ENCODE assay signal across 20 mouse cellular contexts in genomic region chrX:58027631-58028030, GRCm38 (mm10). TPM values are rescaled to one million over a fixed set of nuclear protein-coding genes. Genes with fewer than 3 reads are reported as not detected.
DNase-seq lines count a peak whose midpoint lies in the region; ATAC-seq lines count a peak whose summit lies in the region.
"Had no signal": no experiment of that assay in that cellular context is flagged by ENCODE, and none has a peak within 500 bp of the region (broad histone marks: within the 10 kb centered on the region; RNA-seq: fewer than 3 reads in every experiment).

No protein-coding gene starts in this region.

- WGBS in neural tube, embryonic 13.5 days = 26% methylated on average over 9 of the region's 9 CpGs
- 28% methylated on average over 9 of the region's 9 CpGs for WGBS in neural tube, embryonic 15.5 days
- WGBS in hindbrain, embryonic 13.5 days = 16% methylated on average over 9 of the region's 9 CpGs
- WGBS in midbrain, embryonic 10.5 days = 20% methylated on average over 9 of the region's 9 CpGs
- 13% methylated on average over 9 of the region's 9 CpGs for WGBS in liver, embryonic 11.5 days

- no peak for ATAC-seq in neural tube, embryonic 13.5 days (ENCODE audit: low read depth)
- ATAC-seq in neural tube, embryonic 15.5 days (ENCODE audit: low FRiP score) = no peak
- ATAC-seq in hindbrain, embryonic 13.5 days (ENCODE audit: low FRiP score) = no peak
- ATAC-seq in liver, embryonic 11.5 days (replicated peaks; ENCODE audit: low FRiP score) = no peak
- ATAC-seq: activated CD4-positive, CD25-positive, alpha-beta regulatory T cell, adult 4 months had no signal

- no peak overlapping the region for H3K4me3 ChIP-seq in neural tube, embryonic 13.5 days
- no peak overlapping the region for H3K4me3 ChIP-seq in neural tube, embryonic 15.5 days (replicated peaks)
- H3K4me3 ChIP-seq in hindbrain, embryonic 13.5 days = no peak overlapping the region
- peak overlapping the region; percentile 34; the same call in 1 of the 2 replicates for H3K4me3 ChIP-seq in midbrain, embryonic 10.5 days
- no peak overlapping the region for H3K4me3 ChIP-seq in liver, embryonic 11.5 days (ENCODE audit: low read depth, low read length)
- H3K4me3 ChIP-seq: heart, embryonic 15.5 days; liver, embryonic 15.5 days had no signal

- H3K36me3 ChIP-seq in neural tube, embryonic 13.5 days = no peaks in the 10 kb centered on the region
- no peaks in the 10 kb centered on the region for H3K36me3 ChIP-seq in neural tube, embryonic 15.5 days
- no peaks in the 10 kb centered on the region for H3K36me3 ChIP-seq in hindbrain, embryonic 13.5 days
- no peaks in the 10 kb centered on the region for H3K36me3 ChIP-seq in midbrain, embryonic 10.5 days
- no peaks in the 10 kb centered on the region for H3K36me3 ChIP-seq in liver, embryonic 11.5 days (ENCODE audit: control insufficient read depth, insufficient read depth, low read length)
- H3K36me3 ChIP-seq: heart, embryonic 15.5 days; liver, embryonic 15.5 days had no signal

- H3K4me1 ChIP-seq in neural tube, embryonic 13.5 days (replicated peaks) = no peaks in the 10 kb centered on the region
- H3K4me1 ChIP-seq in neural tube, embryonic 15.5 days = peaks cover 4% of the 10 kb centered on the region; the same call in 1 of the 2 replicates
- no peaks in the 10 kb centered on the region for H3K4me1 ChIP-seq in hindbrain, embryonic 13.5 days (replicated peaks)
- peaks cover 25% of the 10 kb centered on the region for H3K4me1 ChIP-seq in midbrain, embryonic 10.5 days
- no peaks in the 10 kb centered on the region for H3K4me1 ChIP-seq in liver, embryonic 11.5 days (replicated peaks; ENCODE audit: control insufficient read depth, insufficient read depth, low read length)
- H3K4me1 ChIP-seq: liver, embryonic 15.5 days had no signal

- H3K27me3 ChIP-seq in neural tube, embryonic 13.5 days = peaks cover 48% of the 10 kb centered on the region
- peaks cover 7% of the 10 kb centered on the region for H3K27me3 ChIP-seq in neural tube, embryonic 15.5 days (replicated peaks)
- H3K27me3 ChIP-seq in hindbrain, embryonic 13.5 days = peaks cover 43% of the 10 kb centered on the region
- peaks cover 90% of the 10 kb centered on the region for H3K27me3 ChIP-seq in midbrain, embryonic 10.5 days (ENCODE audit: low read depth, poor library complexity, severe bottlenecking)
- H3K27me3 ChIP-seq in liver, embryonic 11.5 days (replicated peaks; ENCODE audit: control insufficient read depth, insufficient read depth, low read length) = peaks cover 86% of the 10 kb centered on the region

- no peak overlapping the region for H3K27ac ChIP-seq in neural tube, embryonic 13.5 days (replicated peaks)
- no peak overlapping the region for H3K27ac ChIP-seq in neural tube, embryonic 15.5 days (replicated peaks)
- no peak overlapping the region for H3K27ac ChIP-seq in hindbrain, embryonic 13.5 days
- H3K27ac ChIP-seq in midbrain, embryonic 10.5 days (replicated peaks) = peak overlapping the region; percentile 59
- H3K27ac ChIP-seq in liver, embryonic 11.5 days (ENCODE audit: low read depth, low read length) = no peak overlapping the region
- H3K27ac ChIP-seq: heart, embryonic 15.5 days; liver, embryonic 15.5 days; stomach, postnatal 0 days had no signal

- no peaks in the 10 kb centered on the region for H3K9me3 ChIP-seq in neural tube, embryonic 13.5 days
- H3K9me3 ChIP-seq in neural tube, embryonic 15.5 days (replicated peaks) = no peaks in the 10 kb centered on the region
- H3K9me3 ChIP-seq in hindbrain, embryonic 13.5 days = no peaks in the 10 kb centered on the region
- peaks cover 18% of the 10 kb centered on the region; the same call in 1 of the 2 replicates for H3K9me3 ChIP-seq in midbrain, embryonic 10.5 days (replicated peaks)
- no peaks in the 10 kb centered on the region for H3K9me3 ChIP-seq in liver, embryonic 11.5 days (ENCODE audit: control insufficient read depth, low read length)
- H3K9me3 ChIP-seq: heart, embryonic 15.5 days; liver, embryonic 15.5 days had no signal

- peak; percentile 19 for DNase-seq in midbrain, embryonic 10.5 days (ENCODE audit: low spot score)
- DNase-seq in liver, embryonic 11.5 days (ENCODE audit: low spot score) = no peak
- no peak for DNase-seq in right cerebral cortex, postnatal 14 days
- no peak for DNase-seq in adrenal gland, postnatal 36 days
- DNase-seq: adrenal gland, postnatal 25 days; heart, adult 11 months; kidney, adult 2 months; kidney, postnatal 36 days; right cerebral cortex, adult 18-20 months; thymus, postnatal 4 days had no signal

- H3K4me2 ChIP-seq in neural tube, embryonic 13.5 days = peak overlapping the region; percentile 33
- no peak overlapping the region for H3K4me2 ChIP-seq in neural tube, embryonic 15.5 days
- 0 out of 2 replicates have a peak overlapping the region, but pooled peaks have one; percentile 32 for H3K4me2 ChIP-seq in hindbrain, embryonic 13.5 days
- no peak overlapping the region for H3K4me2 ChIP-seq in liver, embryonic 11.5 days
- H3K4me2 ChIP-seq: heart, embryonic 15.5 days; liver, embryonic 15.5 days had no signal

- no peak overlapping the region for H3K9ac ChIP-seq in neural tube, embryonic 13.5 days
- H3K9ac ChIP-seq in neural tube, embryonic 15.5 days (replicated peaks) = no peak overlapping the region
- no peak overlapping the region for H3K9ac ChIP-seq in hindbrain, embryonic 13.5 days
- H3K9ac ChIP-seq in liver, embryonic 11.5 days (ENCODE audit: low read depth, low read length) = no peak overlapping the region
- H3K9ac ChIP-seq: heart, embryonic 15.5 days; liver, embryonic 15.5 days had no signal

RNA-seq across cellular contexts. Expression of gene Zic3, which starts 5.1 kb away (rescaled TPM):
- polyA plus RNA-seq in neural tube, embryonic 13.5 days (2015; fragmentation: Nextera tagmentation; extraction: Ambion mirVana) = 14.9 and 16.3 TPM in 2 replicates
- polyA plus RNA-seq in neural tube, embryonic 15.5 days (2015; fragmentation: Nextera tagmentation; extraction: Ambion mirVana) = 9.6 and 12.9 TPM in 2 replicates
- 17.4 and 23.2 TPM in 2 replicates for polyA plus RNA-seq in hindbrain, embryonic 13.5 days (2015; fragmentation: Nextera tagmentation; extraction: Ambion mirVana)
- polyA plus RNA-seq in midbrain, embryonic 10.5 days (2016; fragmentation: Nextera tagmentation; extraction: Ambion mirVana) = 16.9 and 20.2 TPM in 2 replicates
- 0.05 TPM in 1 of 2 replicates, not detected in the other for polyA plus RNA-seq in liver, embryonic 11.5 days (2014; fragmentation: Nextera tagmentation; extraction: Ambion mirVana)
- not detected for total RNA-seq in adrenal gland, postnatal 36 days (2021)
- total RNA-seq: adrenal gland, postnatal 25 days; gastrocnemius, adult 18-20 months; neutrophil, adult 5-6 weeks had no signal
- polyA plus RNA-seq: activated CD4-positive, CD25-positive, alpha-beta regulatory T cell, adult 4 months; kidney, adult 2 months; liver, embryonic 15.5 days; spleen, adult 2 months; stomach, postnatal 0 days had no signal

Comparison
In these comparisons a context has a peak if more than half of its experiments do, and no peak if none do; other contexts are left out.
1. H3K4me2 ChIP-seq: peak in neural tube, embryonic 13.5 days (single experiment) and hindbrain, embryonic 13.5 days (single experiment); none in neural tube, embryonic 15.5 days (single experiment) and liver, embryonic 11.5 days (single experiment).
2. RNA of gene Zic3, which starts 5.1 kb away (polyA plus RNA-seq): 17.4 to 23.2 TPM in hindbrain, embryonic 13.5 days, 16.9 to 20.2 TPM in midbrain, embryonic 10.5 days, 14.9 to 16.3 TPM in neural tube, embryonic 13.5 days and 9.6 to 12.9 TPM in neural tube, embryonic 15.5 days; 0.05 TPM in liver, embryonic 11.5 days; every median in the first group is over 10 times any median in the second.